Mouse (Mus musculus): ENCODE measurements around the gene Zfp979. TPM values are rescaled to one million over a fixed set of nuclear protein-coding genes. Genes with fewer than 3 reads are reported as not detected.

Zfp979 gene
- polyA plus RNA-seq (2012; rRNA removed): not detected in 2 replicates

GRCm38 (mm10) chr4:147642413-147642812 is at the start of gene Zfp979:
Zfp979 (minus strand) TSS chr4:147642513.

Other genes starting within 250 kb of the Zfp979 start
- gene Zfp982, start 150.1 kb downstream of the Zfp979 start, polyA plus RNA-seq (2012; rRNA removed): not detected in 2 replicates
- gene Gm16503, start 102.3 kb downstream of the Zfp979 start, polyA plus RNA-seq (2012; rRNA removed): not detected in 2 replicates
- gene Zfp985, start 89.2 kb downstream of the Zfp979 start, polyA plus RNA-seq (2012; rRNA removed): not detected in 2 replicates
- gene Zfp534, start 60.0 kb upstream of the Zfp979 start, polyA plus RNA-seq (2012; rRNA removed): not detected in 2 replicates
- 0.02 TPM in 1 of 2 replicates, not detected in the other for gene Zfp984, start 167.3 kb upstream of the Zfp979 start, polyA plus RNA-seq (2012; rRNA removed)
- 0.04 and 0.17 TPM in 2 replicates for gene Zfp933, start 205.9 kb upstream of the Zfp979 start, polyA plus RNA-seq (2012; rRNA removed)
- 41.4 and 46.9 TPM in 2 replicates for gene Miip, start 226.3 kb upstream of the Zfp979 start, polyA plus RNA-seq (2012; rRNA removed)
- gene Fv1, start 226.5 kb upstream of the Zfp979 start, polyA plus RNA-seq (2012; rRNA removed): 0.19 and 0.53 TPM in 2 replicates